Mouse (Mus musculus) ovary, adult 18-20 months (tissue): ENCODE measurements around the gene Tcte3.
"Not testable (repeated sequence)": the region's sequence is repeated elsewhere in the genome, so short reads cannot be mapped to it uniquely, and the experiment has no call there.

Experiments used
- DNase-seq: peaks from one replicate; pipeline ENCODE4 v3.0.0; 2022; ENCODE audit warnings: low spot score, mixed read lengths

The Tcte3 gene

DNA sequence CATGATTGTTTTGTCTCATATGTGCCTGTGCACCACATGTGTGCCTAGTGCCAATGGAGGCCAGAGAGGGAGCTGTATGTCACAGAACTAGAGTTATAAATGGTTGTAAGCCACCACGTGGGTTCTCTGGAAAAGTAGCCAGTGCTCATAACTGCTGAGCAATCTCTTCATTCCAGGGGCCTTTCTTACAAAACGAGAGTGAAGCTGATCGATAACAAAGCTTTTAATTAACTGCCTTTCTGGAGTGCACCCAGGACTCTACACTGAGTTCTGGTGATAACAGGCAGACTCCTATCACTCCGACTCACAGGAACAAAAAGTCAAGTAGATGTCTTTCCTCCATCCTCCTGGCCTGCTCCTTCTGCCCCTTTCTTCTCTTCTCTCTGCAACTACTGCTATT is 9.9 kb downstream of the Tcte3 start:
- not testable (repeated sequence) for DNase-seq

DNA sequence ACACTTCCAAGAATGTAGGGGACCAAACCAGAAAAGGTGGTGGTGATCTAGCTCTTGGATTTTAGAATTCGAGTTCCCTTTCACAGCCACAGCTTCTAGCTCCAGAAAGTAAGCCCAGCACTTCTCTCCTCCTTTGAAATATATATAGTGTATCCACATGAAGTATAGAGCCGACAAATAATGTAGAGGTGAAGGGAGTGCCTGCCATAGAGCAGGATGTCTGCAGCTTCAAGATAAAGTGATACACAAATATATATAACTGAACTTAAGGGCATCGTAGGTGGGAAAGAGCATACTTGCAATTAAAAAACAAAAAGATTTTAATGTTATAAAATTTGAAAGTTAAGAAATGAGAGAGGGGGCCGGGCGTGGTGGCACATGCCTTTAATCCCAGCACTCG is 15.8 kb downstream of the Tcte3 start:
- DNase-seq, result not testable (repeated sequence)

DNA sequence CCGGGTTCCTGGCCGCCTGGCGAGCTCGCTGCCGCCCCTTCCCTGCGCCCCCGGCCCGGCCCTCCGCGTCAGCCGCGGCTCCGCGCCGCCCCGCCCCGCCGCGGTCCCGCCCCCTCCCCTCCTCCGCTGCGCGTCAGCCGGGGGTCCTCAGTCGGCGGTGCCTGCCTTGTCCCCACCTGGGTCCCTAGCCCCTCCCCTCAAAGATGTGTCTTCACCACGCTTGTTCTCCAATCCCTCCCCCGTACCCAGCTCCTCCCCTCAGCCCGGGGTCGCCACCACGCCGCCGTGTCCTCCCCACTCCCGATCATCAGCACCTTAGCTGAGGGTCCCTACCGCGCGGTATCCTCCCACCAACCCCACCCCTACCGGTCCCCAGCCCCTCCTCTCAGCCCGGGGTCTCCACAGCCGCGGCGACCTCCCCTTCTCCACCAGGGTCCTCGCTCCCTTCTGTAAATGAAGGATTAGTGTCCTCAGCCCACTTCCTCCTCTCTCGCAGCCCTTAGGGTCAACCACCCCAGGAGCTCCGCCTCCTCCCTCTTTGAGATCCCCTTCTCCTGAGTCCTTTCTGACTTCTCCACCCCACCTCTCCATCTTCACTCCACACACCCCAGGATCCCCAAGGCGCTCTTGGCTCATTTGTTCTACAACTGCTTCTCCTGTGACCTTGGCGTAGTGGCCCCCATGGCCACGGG is 16.6 kb downstream of the Tcte3 start:
- DNase-seq, result not testable (repeated sequence)

DNA sequence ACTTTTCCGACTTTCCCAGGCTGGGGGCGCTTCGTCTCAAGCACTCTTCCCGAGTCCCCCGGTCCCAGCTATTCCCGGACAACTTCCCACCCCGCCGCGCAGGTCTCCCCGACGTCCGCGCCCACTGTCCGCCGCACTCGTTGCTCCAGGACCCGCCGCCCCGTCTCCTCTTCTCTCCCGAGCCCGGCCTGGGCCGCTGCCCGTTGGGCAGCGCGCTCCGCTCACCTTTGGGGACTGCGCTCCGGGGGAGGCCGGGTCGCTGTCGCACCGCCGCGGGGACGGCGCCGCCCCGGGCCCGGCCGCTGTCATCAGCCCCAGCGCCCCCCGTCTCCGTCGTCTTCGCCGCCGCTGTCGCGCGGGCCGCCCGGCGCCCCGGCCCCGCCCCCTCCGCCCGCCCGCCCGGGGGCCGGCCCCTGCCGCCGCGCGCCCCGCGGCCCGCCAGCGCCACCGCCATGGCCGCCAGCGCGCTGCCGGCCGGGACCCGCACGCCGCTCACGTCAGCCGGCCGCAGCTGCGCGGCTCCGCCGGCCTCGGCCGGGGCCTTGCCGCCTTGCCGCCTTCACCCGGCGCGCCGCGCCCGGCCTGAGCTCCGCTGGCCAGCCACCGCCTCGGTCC is 17.3 kb downstream of the Tcte3 start:
- not testable (repeated sequence) for DNase-seq

DNA sequence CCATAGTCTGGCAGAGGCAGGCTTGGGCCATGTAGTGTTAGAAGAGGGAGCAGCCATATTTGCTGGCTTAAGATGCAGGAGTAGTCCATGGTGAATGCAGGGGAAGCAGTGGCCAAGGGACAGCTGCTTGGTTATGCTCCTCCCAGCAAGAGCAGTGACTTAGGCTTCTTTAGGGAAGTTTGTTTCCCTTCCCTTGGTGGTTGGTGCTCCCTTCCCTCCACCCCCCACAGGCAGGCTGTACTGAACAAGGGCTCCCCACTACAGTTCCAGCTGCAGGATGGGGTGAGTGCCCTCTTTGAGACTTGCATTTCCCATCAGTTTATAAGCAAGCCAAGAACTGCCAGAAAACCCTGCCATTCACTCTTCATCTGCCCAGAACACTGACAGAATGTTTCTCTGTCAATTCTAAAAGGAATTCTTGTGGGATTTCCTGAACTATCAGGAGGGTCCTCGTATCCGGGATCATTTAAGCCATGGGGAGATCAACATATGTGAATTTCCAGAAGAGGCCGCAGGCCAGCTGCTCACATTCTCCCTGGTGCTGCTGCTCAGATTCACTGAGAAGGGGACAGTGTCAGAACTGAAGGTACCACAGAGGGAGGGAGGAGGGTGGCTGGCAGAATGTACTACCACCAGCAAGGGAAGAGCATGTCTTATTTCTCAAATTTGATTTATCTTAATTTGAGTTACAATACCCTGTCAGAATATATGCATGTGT is 19.6 kb downstream of the Tcte3 start:
- DNase-seq, result peak; percentile 2

DNA sequence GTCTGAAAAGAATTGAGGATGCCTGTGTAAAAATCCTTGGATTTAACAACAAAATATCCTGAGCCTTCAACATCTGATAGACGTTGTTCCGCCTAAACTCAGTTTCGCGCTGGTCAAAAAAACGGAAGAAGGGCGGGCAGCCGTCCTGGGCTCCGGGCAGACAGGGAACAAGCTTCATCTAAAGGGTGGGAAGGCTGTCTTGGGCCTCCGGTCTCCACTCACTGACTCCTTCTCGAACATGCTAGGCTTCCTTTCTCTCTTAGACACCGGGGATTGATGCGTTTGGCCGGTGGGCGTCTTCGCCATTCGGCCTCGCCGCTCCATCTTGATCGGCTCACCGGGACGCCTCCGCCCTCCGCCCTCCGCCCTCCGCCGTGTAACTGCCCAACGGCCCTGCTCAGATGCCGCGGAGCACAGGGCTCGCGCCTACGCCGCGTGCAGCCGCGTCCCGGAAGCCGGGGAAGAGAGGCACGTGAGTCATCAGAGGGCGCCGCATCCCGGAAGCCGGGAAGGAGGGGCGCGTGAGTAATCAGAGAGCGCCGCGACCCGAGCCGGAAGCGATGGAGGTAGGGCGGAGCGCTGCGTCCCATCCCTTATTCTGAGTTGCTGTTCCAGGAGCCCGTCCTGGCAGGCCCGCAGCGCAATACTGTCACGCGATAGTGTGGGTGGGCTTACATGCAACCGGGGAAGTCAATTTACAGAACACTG is 31.4 kb downstream of the Tcte3 start, which contains the start of gene Gm3435:
Gm3435 (plus strand) TSS at position 471 of the 708 bp plus-strand sequence.
- not testable (repeated sequence) for DNase-seq

DNA sequence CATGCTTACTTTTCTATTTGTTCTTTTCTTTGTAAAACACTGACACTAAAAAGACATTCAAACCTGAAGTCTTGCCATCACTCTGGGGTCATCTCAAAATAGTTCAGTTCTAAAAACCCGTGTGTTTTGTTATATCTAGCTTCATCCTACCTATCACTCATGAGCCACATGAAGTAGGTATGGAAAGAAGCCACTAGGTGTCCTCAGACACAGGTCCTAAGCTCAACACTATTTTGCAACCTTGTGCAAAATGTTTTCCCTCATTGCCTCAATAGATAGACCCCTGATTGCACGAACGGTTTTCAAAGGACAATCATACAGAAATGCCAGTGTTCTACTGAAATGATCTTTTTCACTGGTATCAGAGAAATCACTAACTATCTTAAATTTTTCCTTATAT is 32.2 kb downstream of the Tcte3 start:
- DNase-seq, result not testable (repeated sequence)

DNA sequence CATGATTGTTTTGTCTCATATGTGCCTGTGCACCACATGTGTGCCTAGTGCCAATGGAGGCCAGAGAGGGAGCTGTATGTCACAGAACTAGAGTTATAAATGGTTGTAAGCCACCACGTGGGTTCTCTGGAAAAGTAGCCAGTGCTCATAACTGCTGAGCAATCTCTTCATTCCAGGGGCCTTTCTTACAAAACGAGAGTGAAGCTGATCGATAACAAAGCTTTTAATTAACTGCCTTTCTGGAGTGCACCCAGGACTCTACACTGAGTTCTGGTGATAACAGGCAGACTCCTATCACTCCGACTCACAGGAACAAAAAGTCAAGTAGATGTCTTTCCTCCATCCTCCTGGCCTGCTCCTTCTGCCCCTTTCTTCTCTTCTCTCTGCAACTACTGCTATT is 41.2 kb downstream of the Tcte3 start:
- not testable (repeated sequence) for DNase-seq

DNA sequence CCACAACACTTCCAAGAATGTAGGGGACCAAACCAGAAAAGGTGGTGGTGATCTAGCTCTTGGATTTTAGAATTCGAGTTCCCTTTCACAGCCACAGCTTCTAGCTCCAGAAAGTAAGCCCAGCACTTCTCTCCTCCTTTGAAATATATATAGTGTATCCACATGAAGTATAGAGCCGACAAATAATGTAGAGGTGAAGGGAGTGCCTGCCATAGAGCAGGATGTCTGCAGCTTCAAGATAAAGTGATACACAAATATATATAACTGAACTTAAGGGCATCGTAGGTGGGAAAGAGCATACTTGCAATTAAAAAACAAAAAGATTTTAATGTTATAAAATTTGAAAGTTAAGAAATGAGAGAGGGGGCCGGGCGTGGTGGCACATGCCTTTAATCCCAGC is 47.1 kb downstream of the Tcte3 start:
- not testable (repeated sequence) for DNase-seq

DNA sequence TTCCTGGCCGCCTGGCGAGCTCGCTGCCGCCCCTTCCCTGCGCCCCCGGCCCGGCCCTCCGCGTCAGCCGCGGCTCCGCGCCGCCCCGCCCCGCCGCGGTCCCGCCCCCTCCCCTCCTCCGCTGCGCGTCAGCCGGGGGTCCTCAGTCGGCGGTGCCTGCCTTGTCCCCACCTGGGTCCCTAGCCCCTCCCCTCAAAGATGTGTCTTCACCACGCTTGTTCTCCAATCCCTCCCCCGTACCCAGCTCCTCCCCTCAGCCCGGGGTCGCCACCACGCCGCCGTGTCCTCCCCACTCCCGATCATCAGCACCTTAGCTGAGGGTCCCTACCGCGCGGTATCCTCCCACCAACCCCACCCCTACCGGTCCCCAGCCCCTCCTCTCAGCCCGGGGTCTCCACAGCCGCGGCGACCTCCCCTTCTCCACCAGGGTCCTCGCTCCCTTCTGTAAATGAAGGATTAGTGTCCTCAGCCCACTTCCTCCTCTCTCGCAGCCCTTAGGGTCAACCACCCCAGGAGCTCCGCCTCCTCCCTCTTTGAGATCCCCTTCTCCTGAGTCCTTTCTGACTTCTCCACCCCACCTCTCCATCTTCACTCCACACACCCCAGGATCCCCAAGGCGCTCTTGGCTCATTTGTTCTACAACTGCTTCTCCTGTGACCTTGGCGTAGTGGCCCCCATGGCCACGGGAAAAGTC is 48.0 kb downstream of the Tcte3 start:
- DNase-seq, result not testable (repeated sequence)

DNA sequence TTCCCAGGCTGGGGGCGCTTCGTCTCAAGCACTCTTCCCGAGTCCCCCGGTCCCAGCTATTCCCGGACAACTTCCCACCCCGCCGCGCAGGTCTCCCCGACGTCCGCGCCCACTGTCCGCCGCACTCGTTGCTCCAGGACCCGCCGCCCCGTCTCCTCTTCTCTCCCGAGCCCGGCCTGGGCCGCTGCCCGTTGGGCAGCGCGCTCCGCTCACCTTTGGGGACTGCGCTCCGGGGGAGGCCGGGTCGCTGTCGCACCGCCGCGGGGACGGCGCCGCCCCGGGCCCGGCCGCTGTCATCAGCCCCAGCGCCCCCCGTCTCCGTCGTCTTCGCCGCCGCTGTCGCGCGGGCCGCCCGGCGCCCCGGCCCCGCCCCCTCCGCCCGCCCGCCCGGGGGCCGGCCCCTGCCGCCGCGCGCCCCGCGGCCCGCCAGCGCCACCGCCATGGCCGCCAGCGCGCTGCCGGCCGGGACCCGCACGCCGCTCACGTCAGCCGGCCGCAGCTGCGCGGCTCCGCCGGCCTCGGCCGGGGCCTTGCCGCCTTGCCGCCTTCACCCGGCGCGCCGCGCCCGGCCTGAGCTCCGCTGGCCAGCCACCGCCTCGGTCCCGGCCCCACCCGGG is 48.7 kb downstream of the Tcte3 start:
- DNase-seq, result not testable (repeated sequence)

DNA sequence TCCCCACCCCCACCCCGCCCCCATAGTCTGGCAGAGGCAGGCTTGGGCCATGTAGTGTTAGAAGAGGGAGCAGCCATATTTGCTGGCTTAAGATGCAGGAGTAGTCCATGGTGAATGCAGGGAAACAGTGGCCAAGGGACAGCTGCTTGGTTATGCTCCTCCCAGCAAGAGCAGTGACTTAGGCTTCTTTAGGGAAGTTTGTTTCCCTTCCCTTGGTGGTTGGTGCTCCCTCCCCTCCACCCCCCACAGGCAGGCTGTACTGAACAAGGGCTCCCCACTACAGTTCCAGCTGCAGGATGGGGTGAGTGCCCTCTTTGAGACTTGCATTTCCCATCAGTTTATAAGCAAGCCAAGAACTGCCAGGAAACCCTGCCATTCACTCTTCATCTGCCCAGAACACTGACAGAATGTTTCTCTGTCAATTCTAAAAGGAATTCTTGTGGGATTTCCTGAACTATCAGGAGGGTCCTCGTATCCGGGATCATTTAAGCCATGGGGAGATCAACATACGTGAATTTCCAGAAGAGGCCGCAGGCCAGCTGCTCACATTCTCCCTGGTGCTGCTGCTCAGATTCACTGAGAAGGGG is 51.1 kb downstream of the Tcte3 start:
- DNase-seq, result not testable (repeated sequence)

DNA sequence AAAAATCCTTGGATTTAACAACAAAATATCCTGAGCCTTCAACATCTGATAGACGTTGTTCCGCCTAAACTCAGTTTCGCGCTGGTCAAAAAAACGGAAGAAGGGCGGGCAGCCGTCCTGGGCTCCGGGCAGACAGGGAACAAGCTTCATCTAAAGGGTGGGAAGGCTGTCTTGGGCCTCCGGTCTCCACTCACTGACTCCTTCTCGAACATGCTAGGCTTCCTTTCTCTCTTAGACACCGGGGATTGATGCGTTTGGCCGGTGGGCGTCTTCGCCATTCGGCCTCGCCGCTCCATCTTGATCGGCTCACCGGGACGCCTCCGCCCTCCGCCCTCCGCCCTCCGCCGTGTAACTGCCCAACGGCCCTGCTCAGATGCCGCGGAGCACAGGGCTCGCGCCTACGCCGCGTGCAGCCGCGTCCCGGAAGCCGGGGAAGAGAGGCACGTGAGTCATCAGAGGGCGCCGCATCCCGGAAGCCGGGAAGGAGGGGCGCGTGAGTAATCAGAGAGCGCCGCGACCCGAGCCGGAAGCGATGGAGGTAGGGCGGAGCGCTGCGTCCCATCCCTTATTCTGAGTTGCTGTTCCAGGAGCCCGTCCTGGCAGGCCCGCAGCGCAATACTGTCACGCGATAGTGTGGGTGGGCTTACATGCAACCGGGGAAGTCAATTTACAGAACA is 62.8 kb downstream of the Tcte3 start, which contains the start of the genes 9030025P20Rik and Gm3417:
9030025P20Rik (plus strand) TSS at position 107 of the 677 bp plus-strand sequence.
Gm3417 (minus strand) TSS at position 429 of the 677 bp plus-strand sequence.
- DNase-seq, result not testable (repeated sequence)

DNA sequence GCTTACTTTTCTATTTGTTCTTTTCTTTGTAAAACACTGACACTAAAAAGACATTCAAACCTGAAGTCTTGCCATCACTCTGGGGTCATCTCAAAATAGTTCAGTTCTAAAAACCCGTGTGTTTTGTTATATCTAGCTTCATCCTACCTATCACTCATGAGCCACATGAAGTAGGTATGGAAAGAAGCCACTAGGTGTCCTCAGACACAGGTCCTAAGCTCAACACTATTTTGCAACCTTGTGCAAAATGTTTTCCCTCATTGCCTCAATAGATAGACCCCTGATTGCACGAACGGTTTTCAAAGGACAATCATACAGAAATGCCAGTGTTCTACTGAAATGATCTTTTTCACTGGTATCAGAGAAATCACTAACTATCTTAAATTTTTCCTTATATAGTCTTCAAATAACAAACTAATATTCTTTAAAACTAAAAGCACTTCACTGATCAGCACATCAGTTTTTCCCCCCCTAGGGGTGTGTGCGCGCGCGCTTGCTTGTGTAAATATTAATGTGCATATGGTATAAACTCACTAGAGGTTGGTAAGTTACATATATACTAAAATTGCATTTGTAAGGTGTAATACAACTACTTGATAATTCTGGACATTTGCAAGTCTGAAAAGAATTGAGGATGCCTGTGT is 63.4 kb downstream of the Tcte3 start:
- DNase-seq, result not testable (repeated sequence)
